Mouse (Mus musculus): ENCODE data around the gene Pim2.

The Pim2 gene

GRCm38 (mm10) chrX:7878007-7878419, at the start of gene Pim2:
Gene Pim2 (plus strand): TSS chrX:7878262.
- WGBS = 2% methylated on average over 38 of the region's 38 CpGs

GRCm38 (mm10) chrX:7837146-7837545, 40.9 kb upstream of the Pim2 start:
- 78% methylated on average over 1 of the region's 1 CpGs for WGBS

DNA sequence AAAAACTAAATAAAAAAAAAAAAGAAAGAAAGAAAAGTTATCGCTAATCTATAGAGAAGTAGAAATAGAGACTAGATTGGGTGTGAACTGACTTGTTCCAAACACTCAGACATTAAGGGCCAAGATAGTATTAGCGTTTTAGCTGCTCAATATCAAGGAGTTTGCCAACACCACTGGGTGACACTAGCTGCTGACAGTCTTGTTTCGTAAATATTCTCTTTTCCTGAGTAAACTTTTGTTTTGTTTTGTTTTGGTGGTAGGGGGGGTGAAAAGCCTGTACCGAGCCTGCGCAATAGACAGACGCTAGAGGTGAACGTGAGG, 37.3 kb upstream of the Pim2 start:
- WGBS = 1% methylated on average over 7 of the region's 7 CpGs

DNA sequence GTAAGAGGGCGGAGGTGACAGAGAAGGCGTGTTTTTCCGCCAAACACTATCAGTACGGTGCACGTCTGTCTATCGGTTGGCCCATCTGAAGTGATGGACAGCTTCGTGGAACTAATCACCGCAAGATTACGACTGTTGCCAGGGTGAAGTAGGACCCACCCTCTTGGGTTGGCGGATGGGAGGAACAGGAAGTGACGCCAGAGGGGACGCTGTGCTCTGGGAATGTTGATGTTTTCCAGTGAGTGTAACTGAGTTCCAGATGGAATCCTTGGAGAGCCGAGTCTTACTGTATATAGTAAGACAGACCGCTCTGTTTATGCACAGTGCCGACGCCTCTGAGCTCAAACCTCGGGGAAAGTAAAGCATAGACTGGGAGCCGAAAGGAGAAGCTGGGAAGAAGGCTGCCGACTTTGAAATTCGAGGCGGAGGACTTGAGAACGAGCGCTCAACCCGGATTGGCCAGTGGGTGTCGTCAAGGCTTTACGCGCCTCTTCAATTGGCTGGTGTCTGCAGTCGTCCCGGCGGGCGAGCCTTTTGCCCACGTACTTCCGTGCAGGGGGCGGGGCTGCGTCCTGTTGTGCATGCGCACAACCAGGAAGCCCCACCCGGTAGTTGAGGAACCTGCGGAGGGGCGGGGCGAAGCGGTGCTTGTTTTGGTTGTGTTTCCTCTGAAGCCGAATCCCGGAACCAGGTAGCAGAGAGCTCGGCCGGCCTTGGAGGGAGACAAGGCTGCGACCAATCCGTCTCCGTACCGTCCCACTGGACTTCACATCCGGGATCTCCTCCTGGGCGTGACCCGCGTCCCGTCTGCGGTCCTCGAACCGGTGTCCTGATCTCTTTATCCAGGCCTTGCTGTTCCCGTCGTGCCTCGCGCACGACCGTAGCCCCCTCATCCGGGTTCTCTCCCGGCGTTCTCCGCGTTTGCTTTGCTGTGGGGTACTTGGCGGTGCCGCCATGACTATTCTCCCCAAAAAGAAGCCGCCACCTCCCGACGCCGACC, 36.6 kb upstream of the Pim2 start, which contains the start of gene Otud5:
Gene Otud5, plus strand, starts transcription at position 202 of the 1,000 bp plus-strand sequence.
- 2% methylated on average over 73 of the region's 74 CpGs for WGBS

DNA sequence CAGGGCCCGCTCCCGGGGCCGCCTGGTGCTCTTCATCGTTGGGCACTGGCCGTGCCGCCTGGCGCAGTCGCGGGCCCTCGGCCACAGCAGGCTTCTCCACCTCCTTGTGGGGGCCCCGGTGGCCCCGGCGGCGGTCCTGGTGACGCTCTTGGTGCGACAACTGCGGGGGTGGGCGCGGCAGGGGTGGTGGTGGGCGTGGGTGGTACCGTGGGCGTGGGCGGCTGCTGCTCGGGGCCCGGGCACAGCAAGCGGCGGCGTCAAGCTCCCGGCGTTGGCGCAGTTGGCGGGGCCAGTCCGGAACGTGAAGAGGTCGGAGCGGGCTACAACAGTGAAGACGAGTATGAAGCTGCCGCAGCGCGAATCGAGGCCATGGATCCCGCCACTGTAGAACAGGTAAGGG, 35.7 kb upstream of the Pim2 start:
- WGBS = 6% methylated on average over 41 of the region's 42 CpGs

DNA sequence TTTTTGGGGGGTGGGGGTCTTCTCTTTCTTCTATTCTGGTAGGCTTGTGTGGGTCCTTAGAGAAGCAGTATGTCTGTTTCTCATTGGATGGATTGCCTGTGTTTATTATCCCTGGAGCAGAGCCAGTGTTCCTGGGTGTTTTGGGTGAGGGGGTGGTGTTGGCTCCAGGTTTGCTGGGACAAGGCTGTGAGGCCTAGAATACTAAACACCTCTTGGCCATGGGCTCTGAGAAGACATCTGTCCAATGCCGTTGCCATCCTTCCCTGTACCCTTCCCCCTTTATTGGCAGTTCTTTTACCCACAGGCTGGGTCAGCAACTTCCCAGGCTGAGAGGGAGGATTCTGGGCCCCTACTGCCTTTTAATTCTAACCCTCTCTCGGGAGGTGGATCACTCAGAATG, 30.2 kb upstream of the Pim2 start:
- WGBS = 23% methylated on average over 2 of the region's 2 CpGs

DNA sequence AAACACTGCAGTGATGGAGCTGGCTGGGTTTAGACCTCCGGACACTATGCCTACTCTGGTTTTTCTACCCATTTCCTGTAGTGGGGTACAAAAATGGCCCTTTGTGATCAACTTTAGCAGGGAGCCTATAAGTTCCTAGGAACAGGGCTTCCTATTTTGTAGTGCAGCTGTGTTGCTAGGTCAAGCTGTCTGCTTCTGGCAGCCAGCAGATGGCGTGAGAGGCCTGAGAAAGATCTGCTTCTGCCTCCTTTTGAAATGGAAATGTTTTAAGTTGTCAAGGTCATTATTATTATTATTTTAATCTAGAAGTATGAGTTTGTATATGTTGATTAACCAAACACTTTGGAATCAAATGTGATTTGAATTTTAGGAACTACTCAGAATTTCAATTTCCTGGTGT, 23.5 kb upstream of the Pim2 start:
- 30% methylated on average over 2 of the region's 2 CpGs for WGBS

GRCm38 (mm10) chrX:7859191-7859753, 18.8 kb upstream of the Pim2 start:
- 85% methylated on average over 3 of the region's 3 CpGs for WGBS

- WGBS = 47% methylated on average over 1 of the region's 1 CpGs
Measured at GRCm38 (mm10) chrX:7863181-7863580, 14.9 kb upstream of the Pim2 start.

- WGBS = 72% methylated on average over 3 of the region's 3 CpGs
Measured at GRCm38 (mm10) chrX:7864551-7864950, 13.5 kb upstream of the Pim2 start.

- WGBS = 71% methylated on average over 2 of the region's 2 CpGs
Measured at GRCm38 (mm10) chrX:7865343-7865742, 12.7 kb upstream of the Pim2 start.

DNA sequence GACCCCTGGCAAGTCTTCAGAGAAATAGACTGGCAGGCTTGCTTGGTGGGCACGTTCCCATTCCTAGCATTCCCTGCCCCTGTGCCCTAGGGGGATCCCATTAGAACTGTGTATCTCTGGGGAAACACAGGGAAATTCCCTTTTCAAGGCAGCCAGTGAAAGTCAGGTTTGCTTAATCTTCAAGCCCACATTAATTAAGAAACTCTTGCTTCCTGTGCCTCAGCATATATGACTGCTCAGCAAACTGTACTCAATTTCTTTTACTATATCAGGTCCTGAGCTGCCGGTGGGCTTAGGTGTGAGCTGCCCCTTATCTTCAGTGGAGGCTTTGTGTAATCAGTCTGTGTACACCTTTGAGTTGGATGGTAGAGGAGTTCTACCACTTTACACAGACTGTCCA, 12.3 kb upstream of the Pim2 start:
- WGBS = 65% methylated on average over 2 of the region's 2 CpGs

GRCm38 (mm10) chrX:7867141-7867540, 10.9 kb upstream of the Pim2 start:
- WGBS = 93% methylated on average over 1 of the region's 1 CpGs

DNA sequence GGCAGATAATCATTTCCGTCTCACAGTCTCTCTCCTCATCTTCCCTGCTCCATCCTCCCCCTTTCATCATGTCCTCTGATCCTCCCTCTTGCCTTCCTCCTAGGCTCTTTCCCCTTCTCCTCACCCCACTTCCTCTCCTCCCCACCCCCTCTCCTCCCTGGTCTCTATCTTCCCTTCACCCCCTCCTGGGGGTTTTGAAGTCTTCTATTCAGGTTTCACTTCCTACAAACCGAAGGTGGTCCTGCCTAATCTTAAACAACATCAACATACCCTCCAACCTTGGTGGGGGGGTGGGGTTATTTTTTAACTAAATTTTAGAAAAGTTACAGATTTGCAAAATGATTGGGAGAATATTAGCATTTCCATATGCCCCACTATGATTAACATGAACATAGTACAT, 9.6 kb upstream of the Pim2 start:
- 35% methylated on average over 2 of the region's 2 CpGs for WGBS

DNA sequence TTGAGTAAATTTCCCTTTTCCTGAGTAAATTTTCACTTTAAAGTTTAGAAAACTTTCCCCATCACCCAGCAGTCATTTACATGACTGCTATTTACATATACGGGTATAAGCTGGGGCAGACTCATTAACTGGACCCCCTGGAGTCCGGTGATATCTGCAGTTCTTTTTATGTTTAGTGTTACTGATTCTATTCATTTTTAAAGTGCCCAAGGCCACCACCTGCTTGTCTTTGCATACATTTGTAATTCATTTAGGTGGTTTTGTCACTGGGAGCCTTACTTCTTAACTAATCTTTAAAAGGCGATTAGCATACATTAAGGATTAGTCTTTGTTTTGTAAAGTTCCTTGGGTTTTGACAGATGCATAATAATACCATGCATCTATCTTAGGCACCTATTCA, 8.2 kb upstream of the Pim2 start:
- 56% methylated on average over 3 of the region's 3 CpGs for WGBS

DNA sequence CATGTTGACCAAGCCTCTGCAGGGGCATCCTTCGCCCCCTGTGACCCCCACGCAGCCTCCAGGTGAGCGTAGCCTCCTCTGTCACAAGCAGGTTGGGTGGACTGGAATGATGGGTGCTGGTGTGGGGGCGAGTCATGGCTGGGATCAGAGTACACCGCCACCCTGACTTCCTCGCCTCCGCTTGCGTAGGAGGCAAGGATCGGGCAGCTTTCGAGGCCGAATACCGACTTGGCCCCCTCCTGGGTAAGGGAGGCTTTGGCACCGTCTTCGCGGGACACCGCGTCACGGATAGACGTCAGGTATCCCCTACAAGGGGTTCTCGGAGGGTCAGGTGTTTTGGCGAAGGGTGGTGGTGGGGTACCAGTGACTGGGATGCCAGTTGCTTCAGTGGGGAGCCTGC, 433 bp downstream of the Pim2 start:
- WGBS = 5% methylated on average over 21 of the region's 21 CpGs

- 3% methylated on average over 11 of the region's 11 CpGs for WGBS
Measured at GRCm38 (mm10) chrX:7879819-7880218, 1.8 kb downstream of the Pim2 start.

DNA sequence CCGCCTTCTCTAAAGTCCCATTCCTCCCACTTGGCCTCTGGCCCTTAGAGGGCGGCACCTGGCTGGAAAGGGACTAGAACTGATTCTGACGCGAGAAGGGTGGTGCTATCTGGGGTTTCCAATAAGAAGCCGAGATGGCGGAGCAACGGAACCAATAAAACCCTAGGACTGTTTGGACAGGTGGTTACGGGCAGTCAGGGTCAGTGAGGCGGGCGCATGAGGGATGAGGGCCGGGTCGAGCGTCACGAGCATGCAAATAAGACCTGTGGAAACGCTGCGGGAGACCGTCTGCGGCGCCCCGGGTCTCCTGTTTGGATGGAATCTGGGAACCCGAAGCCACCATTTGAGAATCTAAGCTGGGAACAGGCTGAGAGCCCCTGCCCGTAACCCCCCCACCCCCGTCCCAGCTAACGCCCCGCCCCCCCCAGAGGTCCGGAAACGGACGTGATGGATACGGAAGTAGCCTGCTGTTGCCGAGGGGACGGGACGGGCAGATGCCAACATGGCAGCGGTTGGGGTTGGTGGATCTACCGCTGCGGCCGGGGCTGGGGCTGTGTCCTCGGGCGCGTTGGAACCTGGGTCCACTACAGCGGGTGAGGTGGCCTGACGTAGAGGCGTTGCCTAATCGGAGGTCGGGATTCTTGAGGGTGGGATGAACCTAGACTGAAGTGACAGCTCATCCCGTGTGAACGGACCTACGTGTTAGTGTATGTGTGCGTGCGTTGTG, 5.9 kb downstream of the Pim2 start, which contains the start of gene Slc35a2:
Gene Slc35a2, plus strand, starts transcription at position 188 of the 727 bp plus-strand sequence.
- WGBS = 2% methylated on average over 49 of the region's 49 CpGs

- 9% methylated on average over 13 of the region's 13 CpGs for WGBS
Measured at GRCm38 (mm10) chrX:7898211-7898610, 20.1 kb downstream of the Pim2 start.

- 1% methylated on average over 62 of the region's 62 CpGs for WGBS
Measured at GRCm38 (mm10) chrX:7898880-7899874, 21.1 kb downstream of the Pim2 start, which contains the start of the genes Pqbp1 and Timm17b. Gene Pqbp1 (minus strand): TSS chrX:7899269. Gene Timm17b (plus strand): TSS chrX:7899357.

DNA sequence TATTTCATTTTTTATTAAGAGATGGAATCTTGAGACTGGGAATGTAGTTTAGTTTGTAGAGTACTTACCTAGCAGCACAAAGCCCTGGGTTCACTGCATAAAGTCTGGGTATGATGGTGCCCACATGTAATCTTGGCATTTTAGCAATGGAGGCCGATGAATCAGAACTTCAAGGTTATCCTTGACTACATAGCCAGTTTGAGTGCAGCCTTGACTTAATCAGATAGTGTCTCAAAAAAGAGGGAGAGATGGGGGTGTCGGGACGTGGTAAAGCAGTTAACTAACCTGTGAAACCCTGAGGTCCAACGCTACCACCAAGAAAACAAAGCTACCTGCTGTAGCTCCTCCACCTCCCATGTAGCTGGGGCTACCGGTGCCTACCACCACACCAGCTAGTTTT, 26.4 kb downstream of the Pim2 start:
- WGBS = 98% methylated on average over 5 of the region's 5 CpGs

Data from cerebral cortex, adult 2 months (tissue).